Mouse (Mus musculus) retina, postnatal 7 days (tissue): ENCODE measurements around the gene Smok2a.
"Not testable (repeated sequence)": the region's sequence is repeated elsewhere in the genome, so short reads cannot be mapped to it uniquely, and the experiment has no call there.

Source experiments
- DNase-seq: peaks from one replicate; pipeline ENCODE4 v3.0.0-alpha.2; 2012; ENCODE audit warnings: low read depth, low spot score

Gene Smok2a

GRCm38 (mm10) chr17:13214169-13214568 lies 6.8 kb upstream of the Smok2a start:
- DNase-seq, result no peak

GRCm38 (mm10) chr17:13215595-13215994 lies 5.4 kb upstream of the Smok2a start:
- no peak for DNase-seq

DNA sequence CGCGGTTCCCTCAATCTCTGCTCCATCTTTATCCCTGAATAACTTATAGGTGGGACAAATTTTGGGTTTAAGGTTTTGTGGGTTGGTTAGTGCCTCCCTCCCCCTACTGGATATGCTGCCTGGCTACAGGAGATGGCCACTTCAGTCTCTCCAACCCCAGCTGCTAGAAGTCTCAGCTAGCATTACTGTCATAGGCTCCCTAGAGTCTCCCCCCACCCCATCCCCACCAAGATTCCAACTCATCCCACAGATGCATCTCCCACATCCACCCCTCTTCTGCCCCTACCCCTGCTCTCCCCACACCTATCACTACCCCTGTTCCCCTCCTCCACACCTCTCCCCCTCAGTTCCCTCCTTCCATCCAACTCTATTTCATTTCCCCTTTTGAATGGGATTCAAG lies 933 bp downstream of the Smok2a start:
- DNase-seq, result not testable (repeated sequence)

GRCm38 (mm10) chr17:13229957-13230356 lies 9.0 kb downstream of the Smok2a start, which contains the start of gene Smok2b:
Gene Smok2b (plus strand): TSS chr17:13230257.
- not testable (repeated sequence) for DNase-seq

GRCm38 (mm10) chr17:13239461-13239860 lies 18.5 kb downstream of the Smok2a start:
- not testable (repeated sequence) for DNase-seq

GRCm38 (mm10) chr17:13240807-13241727 lies 20.1 kb downstream of the Smok2a start:
- DNase-seq, result not testable (repeated sequence)

- not testable (repeated sequence) for DNase-seq
These were observed 33.8 kb downstream of the Smok2a start for GRCm38 (mm10) chr17:13254786-13255185.
